Mouse (Mus musculus) lung, adult 2 months (tissue): Measurements from ENCODE around the gene Tmem106a. TPM values are rescaled to one million over a fixed set of nuclear protein-coding genes. Genes with fewer than 3 reads are reported as not detected.

Source experiments
- DNase-seq: peaks from one replicate; pipeline ENCODE4 v3.0.0; 2022
- H3K4me1 ChIP-seq: fragments of 200-500 bp; 2 replicates; pipeline ENCODE4 v1.6.1; 2011; ENCODE audit warnings: low read length; ENCODE audit not compliant: control insufficient read depth, insufficient read depth
- H3K4me3 ChIP-seq: fragments of 200-500 bp; replicated peaks from 2 replicates; pipeline ENCODE3; 2011; ENCODE audit warnings: low read depth, mild to moderate bottlenecking, control low read depth, low read length; ENCODE audit errors: extremely low read depth
- CTCF ChIP-seq: fragments of 200-500 bp; IDR thresholded peaks from 2 replicates; pipeline ENCODE4 v1.5.1; 2011; ENCODE audit warnings: mild to moderate bottlenecking, low read length, control low read depth; ENCODE audit not compliant: insufficient read depth
- POLR2A ChIP-seq: fragments of 200-500 bp; IDR thresholded peaks from 2 replicates; pipeline ENCODE4 v1.6.1; 2011; ENCODE audit warnings: low read depth, mild to moderate bottlenecking, control low read depth, low read length, borderline replicate concordance; ENCODE audit errors: extremely low read depth
- WGBS: fragments of 180-500 bp; shearing (Covaris S2); methylation state at CpG from one replicate; pipeline ENCODE4 v1.1.7; 2018; 5-methylcytosine and 5-hydroxymethylcytosine counted together
- polyA plus RNA-seq: library from polyadenylated mRNA; depleted of rRNA; stranded (reverse); fragments of >200 nt; gene quantifications from 2 replicates; pipeline ENCODE4 v1.2.3, GENCODE M21; 2012; rRNA removed

The Tmem106a gene
- 32.1 and 41.1 TPM in 2 replicates for polyA plus RNA-seq

DNA sequence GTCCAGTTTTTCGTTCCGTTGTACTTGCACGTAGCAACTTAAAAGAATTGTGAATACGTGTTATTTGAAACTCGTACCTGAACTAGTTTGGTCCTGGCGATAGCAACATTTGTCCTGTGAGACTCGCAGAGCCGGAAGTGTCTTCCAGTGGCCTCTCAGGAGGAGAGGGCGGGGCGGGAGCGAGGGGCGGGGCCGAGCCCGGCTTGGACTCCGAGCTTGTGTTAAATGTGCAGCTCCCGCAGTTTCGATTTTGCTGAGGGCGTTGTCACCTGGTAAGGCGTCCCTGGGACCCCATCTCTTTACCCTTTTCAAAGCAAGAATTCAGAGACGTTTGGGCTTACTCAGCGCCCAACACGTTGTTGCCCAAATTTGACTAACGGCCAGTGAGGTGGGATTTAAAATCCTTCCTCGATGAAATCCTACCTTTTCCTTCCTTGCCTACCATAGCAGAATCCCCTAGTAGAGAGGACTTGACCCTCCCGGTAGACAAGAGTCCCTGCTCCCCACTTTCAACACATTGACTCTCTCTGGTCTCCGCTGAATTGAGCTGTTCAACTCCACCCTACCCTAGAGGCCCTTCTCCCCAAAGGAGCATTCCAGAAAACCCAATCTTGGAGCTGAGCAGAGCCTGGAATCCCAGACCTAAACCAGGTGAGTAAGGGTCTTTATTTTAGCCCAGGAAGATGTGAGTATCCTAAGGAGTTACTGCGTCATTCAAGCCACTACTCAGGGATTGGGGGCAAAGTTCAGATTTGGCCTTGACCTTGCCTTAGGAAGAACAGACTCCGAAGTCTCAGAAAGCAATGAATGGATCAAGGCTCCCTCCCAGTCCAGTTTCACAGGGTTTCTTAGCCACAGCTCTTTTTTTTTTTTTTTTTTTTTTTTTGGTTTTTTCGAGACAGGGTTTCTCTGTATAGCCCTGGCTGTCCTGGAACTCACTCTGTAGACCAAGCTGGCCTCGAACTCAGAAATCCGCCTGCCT lies at the start of gene Tmem106a:
Gene Tmem106a (plus strand): TSS at position 189 of the 982 bp plus-strand sequence.
- TF ChIP-seq POLR2A (0 out of 2 replicates have a peak, but pooled peaks have one; percentile 40), CTCF (no peak)

DNA sequence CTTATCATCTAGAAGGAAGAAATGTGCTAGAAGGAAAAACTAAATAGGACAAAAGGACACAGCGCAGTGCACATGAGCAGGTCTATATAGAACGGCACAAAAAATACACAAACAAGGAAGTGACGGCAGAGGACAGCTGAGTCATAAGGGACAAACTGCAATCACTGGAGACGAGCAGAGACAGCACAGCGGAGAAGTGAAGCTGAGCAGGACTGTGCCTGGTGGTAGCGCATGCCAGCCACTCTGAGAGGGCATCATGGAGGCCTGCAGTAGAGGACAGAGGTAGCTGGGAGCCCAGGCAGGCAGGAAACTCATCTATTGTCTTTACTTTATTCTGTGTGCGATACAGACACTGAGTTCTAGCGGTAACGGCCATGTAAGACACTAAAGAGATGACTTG lies 38.5 kb upstream of the Tmem106a start:
- 60% methylated on average over 9 of the region's 9 CpGs for WGBS
- no peaks in the 10 kb centered on the region for H3K4me1 ChIP-seq
- TF ChIP-seq POLR2A (peak; percentile 32; the same call in 1 of the 2 replicates), CTCF (no peak)
- DNase-seq = no peak
- peak overlapping the region; percentile 36 for H3K4me3 ChIP-seq

More for the DNA sequence above, at the start of gene Tmem106a:
- Histone ChIP-seq H3K4me3 (peak within 1 kb of the TSS; percentile 61), H3K4me1 (peaks cover 4% of the 10 kb centered on the region; the same call in 1 of the 2 replicates)
- 16% methylated on average over 30 of the region's 31 CpGs for WGBS
- DNase-seq = peak; percentile 64

DNA sequence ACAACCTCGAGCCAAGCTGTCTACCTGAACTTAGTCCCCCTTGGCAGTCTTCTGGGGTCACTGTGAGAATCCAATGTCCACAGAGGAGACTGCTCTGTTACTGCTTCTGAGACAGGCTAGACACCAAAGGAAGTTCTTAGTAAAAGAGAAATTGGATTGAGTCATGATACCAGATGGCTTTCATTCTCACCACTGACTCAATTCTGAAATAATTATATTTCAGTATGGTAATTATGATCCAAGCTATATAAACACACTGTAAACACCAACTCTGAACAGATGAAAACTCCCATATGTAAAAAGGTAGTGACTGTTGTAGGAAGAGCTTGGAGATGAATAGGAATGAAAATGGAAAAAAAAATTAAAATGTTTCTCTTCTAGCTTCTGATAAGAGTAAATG lies 37.9 kb upstream of the Tmem106a start:
- no peak overlapping the region for H3K4me3 ChIP-seq
- no peak for DNase-seq
- TF ChIP-seq CTCF (no peak), POLR2A (no peak)
- H3K4me1 ChIP-seq = no peaks in the 10 kb centered on the region
- WGBS = 59% methylated on average over 1 of the region's 1 CpGs

DNA sequence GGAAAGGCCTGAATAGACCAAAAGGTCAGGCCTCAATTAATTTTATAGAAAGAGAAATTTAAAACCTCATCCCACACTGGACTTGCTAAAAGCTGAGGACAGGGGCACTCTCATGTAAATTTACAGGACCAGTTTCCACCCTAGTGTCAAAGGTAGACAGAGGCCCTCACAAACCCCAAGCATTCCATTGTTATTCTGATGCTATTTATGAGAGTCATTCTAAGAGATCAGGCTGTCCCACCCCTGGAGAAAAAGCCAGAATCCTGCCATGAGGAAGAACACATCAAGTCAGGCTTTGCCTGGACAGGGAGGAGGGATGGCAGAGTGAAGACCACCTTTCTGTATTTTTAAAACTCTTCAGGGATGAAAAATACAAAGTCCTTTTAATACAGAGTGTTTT lies 33.5 kb upstream of the Tmem106a start:
- no peak for DNase-seq
- Histone ChIP-seq H3K4me3 (no peak overlapping the region), H3K4me1 (peaks cover 2% of the 10 kb centered on the region; the same call in 1 of the 2 replicates)
- TF ChIP-seq CTCF (no peak), POLR2A (no peak)

DNA sequence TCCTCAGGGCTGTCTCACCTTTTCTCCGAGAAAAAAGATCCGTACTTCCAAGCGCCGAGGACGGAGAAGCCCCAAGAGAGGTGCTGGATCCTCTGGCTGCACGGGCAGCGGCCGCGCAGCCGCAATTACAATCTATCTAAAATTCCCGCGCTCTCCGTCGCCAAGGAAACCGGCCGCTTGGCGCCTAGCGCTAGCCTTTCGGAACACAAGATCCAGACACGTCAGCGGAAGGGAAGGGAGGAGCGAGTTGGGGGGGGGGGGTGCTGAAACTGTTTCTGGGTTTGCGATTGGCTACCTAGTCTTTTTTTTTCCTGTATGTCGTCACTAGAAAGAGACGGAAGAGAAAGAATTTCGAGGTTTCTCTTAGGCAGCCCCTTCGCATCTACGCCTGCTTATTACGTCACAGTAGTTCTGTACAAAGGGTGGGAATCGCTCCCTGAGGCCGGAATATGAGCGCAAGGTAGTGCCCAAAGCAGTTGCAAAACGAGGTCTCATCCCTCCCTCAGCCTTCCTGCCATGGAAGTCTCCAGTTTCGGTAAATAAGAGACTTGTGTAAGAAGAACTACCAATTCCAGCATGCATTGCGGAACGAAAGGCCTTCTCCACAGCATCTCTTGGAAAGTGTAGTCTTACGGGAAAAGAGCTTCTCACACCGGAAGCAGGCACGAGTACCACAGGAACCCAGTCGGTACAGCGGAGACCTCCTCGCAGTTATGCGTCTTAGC lies 30.1 kb upstream of the Tmem106a start, which contains the start of the genes Brca1 and Nbr1:
Gene Brca1 (minus strand): TSS at position 205 of the 725 bp plus-strand sequence.
Gene Nbr1 (plus strand): TSS at position 399 of the 725 bp plus-strand sequence.
- peak within 1 kb of the TSS; percentile 97 for H3K4me3 ChIP-seq
- TF ChIP-seq CTCF (no peak), POLR2A (0 out of 2 replicates have a peak, but pooled peaks have one; percentile 41)
- peak; percentile 81 for DNase-seq
- under 1% methylated on average over 43 of the region's 43 CpGs for WGBS
- peaks cover 5% of the 10 kb centered on the region for H3K4me1 ChIP-seq

DNA sequence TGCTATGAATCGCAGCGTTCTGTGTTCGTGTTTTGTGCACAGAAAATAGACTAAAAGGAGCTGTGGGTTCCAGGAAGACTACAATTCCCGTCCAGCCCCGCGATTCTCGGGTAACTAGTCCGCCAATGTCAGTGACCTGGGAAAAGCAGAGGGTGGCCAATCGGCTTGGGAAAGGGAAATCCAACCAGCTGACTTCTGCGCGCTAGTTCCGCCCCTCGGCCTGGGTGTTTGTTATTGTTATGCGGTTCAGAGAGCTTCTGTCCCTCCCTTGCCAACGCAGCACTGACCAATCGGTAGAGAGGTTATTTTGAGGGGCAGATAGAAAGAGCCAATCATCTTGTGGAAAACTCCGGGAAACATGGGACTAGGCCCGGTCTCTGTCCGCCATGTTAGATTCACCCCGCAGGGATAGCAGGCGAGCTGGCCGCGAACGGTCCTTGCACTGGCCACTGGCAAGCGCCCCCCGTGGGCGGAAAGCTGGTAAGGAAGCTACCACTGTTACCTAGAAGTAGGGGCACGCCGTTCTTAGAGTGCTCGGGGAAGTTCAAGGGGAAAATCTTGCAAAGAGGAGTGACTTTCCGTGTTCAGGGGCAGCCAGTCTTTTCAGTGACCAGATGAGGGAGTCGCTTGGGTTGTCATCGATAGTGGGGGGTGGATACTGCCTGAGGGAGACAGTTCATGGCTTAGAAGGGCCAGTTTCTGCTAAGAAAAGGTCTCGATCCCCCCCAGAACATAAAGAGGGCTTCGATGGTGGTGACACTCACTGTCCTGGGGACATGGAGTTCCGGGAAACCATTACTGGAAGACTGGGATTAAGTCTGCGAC lies 29.4 kb upstream of the Tmem106a start:
- TF ChIP-seq CTCF (no peak), POLR2A (peak; percentile 94; the same call in 1 of the 2 replicates)
- DNase-seq = peak; percentile 92
- peaks cover 5% of the 10 kb centered on the region for H3K4me1 ChIP-seq
- under 1% methylated on average over 37 of the region's 37 CpGs for WGBS
- peak overlapping the region; percentile 97 for H3K4me3 ChIP-seq

DNA sequence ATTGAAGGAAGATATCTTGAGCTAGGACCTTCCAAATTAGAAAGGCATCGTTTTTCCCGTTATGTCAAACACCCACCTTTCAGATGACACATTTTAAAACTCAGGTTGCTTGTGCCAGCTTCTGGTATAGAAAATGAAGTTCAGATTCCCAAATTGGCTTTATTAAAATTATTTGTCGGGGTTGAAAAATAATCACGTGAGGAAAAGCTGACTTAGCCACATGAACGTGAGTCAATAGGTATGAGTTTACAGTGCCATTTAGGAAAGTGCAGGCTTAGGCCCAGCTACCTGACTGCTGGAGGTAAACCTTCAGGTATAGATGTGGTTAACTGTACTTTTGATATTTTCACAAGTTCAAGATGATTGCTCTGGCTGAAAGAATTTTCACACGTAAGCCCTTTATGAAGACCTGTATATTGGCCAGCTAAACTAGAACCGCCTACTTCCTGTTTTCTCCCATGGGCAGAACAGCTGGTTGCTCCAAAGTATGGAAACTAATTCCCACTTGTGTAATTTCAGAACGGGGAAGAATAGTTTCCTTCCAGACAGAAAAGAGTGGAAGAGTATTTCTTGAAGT lies 28.6 kb upstream of the Tmem106a start:
- DNase-seq = no peak
- no peak for TF ChIP-seq CTCF
- TF ChIP-seq POLR2A = no peak
- 4% methylated on average over 8 of the region's 8 CpGs for WGBS
- Histone ChIP-seq H3K4me3 (peak overlapping the region; percentile 97), H3K4me1 (peaks cover 5% of the 10 kb centered on the region)

DNA sequence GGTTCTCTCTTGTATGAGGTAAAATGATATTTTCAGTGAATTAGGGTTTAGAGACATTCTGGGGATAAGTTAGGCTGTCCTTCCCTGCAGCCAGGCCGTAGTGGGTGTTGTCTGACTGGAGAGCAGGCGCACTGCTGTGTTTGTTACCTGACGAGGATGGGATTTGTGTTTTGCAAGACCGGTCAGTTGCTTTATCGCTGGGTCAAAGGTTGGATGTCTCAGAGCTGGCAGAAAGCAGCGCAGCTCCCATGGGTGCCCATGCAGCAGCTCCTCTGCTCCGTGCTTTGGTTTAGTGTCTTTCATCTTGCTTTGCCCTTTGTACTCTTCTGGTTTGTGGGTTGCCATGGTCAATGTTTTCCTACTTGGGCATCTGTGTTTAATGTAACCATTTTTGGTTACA lies 25.5 kb upstream of the Tmem106a start:
- WGBS = 81% methylated on average over 7 of the region's 7 CpGs

More for the DNA sequence above, 25.5 kb upstream of the Tmem106a start:
- no peak for TF ChIP-seq POLR2A
- no peak for TF ChIP-seq CTCF
- Histone ChIP-seq H3K4me3 (no peak overlapping the region), H3K4me1 (peaks cover 5% of the 10 kb centered on the region)
- no peak for DNase-seq
